Mouse (Mus musculus) bone marrow, adult 2 months (tissue): ENCODE data around the gene Tmc6.
A peak's percentile ranks its signal among the peaks of the same experiment; 100 is the strongest.

Experiments
- CTCF ChIP-seq: fragments of 200-500 bp; IDR thresholded peaks from 2 replicates; pipeline ENCODE4 v1.5.1; 2011; ENCODE audit warnings: low read length, control low read depth; ENCODE audit not compliant: control insufficient read depth, insufficient read depth
- POLR2A ChIP-seq: fragments of 200-500 bp; IDR thresholded peaks from 2 replicates; pipeline ENCODE4 v1.6.1; 2011; ENCODE audit warnings: low read depth, mild to moderate bottlenecking, control low read depth, low read length, borderline replicate concordance; ENCODE audit not compliant: control insufficient read depth

- TF ChIP-seq CTCF = no peak
- TF ChIP-seq POLR2A = peak; percentile 76; the same call in 1 of the 2 replicates
Measured at GRCm38 (mm10) chr11:117809407-117810311, 27.7 kb upstream of the Tmc6 start, which contains the start of the genes Gm20708 and Syngr2.
